Mouse (Mus musculus) ZHBTc4 (cell line): ENCODE results near the gene Farp2.
A peak's percentile ranks its signal among the peaks of the same experiment; 100 is the strongest.
"Not testable (repeated sequence)": the region's sequence is repeated elsewhere in the genome, so short reads cannot be mapped to it uniquely, and the experiment has no call there.

Experiments used
- DNase-seq: peaks from one replicate; pipeline ENCODE4 v3.0.0-alpha.2; 2011; ENCODE audit warnings: low read depth, low spot score

The Farp2 gene

DNA sequence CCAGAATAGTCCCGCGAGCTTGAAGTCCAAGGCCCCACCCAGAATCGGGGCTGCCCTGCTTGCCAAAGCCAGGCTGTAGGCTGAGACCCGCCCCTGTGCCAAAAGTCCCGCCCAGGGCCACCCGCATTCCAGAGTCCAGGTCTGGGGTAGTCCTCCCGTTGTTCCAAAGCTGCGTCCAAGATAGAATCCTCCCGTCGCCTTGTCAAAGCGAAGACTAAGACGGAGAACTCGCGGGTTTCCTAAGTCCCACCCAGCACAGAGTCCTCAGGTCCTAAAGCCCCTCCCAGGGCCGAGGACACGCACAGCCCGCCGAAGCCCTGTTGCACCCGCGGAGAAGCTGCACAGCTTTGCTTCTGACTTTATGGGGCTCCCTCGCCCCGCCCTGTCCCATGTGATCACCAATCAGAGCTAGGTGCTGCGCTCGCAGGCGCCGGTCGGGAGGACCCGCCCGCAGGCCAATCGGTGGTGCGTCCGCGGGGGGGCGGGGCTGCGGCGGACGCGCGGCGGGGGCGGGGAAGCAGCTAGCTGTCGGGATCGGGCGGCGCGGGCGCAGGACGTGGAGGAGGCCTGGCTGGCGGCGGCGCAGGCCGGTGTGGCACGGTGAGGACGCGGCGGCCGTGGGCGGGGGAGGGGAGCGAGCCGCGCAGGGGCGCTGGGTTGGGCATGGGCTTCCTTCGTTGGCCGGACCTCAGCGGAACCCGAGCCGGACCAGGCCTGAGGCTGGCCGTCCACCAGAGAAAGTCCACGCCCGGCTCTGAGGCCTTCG is at the start of gene Farp2:
Gene Farp2, plus strand, starts transcription at position 495 of the 766 bp plus-strand sequence.
- DNase-seq, result peak; percentile 98

DNA sequence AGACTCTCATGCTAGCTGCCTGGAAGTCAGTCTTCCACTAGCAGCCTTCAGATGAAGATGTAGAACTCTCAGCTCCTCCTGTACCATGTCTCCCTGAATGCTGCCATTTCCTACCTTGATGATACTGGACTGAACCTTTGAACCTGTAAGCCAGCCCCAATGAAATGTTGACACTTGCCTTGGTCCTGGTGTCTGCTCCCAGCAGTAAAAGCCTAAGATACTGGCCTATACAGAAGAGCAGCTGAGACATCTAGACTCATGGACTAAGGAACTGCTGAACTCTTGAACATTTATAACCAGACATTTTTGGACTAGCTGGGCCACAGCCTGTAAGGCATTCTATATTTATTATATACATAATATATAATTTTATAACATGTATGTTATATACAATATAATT is 46.8 kb upstream of the Farp2 start:
- no peak for DNase-seq

DNA sequence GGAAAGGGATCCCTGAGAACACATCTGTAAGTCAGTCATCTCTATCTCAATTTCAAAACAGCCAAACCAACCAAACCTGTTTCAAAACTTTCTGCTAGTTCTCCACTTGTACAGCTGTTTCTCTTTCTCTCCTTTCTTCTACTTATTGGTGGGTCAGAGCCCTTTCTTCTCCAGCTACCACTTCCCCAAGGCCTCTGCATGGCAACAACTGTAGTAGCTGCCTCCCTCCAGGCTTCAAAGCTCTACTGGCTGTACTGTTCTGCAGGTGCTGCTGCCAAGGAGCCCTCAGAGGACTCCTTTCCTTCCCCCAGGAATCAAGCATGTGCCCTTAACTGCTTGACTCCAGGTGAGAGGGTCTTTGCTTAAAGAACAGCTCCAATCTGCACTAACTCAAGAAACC is 46.1 kb upstream of the Farp2 start:
- no peak for DNase-seq

DNA sequence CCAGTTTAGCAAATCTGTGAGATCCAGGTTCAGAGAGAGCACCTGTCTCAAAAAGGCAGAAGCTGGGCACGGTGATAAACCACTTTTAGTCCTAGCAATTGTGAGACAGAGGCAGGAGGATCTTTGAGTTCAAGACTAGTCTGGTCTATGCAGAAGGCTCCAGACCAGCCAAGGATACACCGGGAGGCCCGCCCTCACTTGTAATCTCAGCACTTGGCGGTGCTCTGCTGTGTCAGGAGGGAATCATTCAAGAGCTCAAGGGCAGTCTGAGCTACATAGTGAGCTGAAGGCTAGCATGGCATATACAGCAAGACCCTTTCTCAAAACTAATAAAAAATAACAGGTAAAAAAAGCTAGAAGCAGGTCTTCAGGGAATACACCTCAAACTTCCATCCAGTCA is 43.3 kb upstream of the Farp2 start:
- no peak for DNase-seq

DNA sequence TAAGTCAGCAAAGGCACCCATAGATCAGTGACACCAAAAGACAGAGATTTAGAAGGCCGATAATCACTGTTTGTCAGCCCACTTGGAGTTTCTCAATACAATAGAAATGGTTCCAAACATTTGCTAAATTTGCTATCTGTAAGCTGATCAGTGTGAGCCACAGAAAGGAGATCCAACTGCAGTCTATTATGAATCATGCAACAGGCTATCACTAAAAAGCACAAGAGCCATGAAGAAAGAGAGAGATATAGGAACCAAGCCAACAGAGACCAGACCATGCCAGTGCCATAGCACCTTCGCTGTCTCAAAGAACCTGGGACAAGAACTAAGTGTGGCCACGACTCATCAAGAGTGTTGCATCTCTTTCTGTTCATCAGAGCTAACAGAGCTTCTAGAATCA is 36.2 kb upstream of the Farp2 start:
- no peak for DNase-seq

DNA sequence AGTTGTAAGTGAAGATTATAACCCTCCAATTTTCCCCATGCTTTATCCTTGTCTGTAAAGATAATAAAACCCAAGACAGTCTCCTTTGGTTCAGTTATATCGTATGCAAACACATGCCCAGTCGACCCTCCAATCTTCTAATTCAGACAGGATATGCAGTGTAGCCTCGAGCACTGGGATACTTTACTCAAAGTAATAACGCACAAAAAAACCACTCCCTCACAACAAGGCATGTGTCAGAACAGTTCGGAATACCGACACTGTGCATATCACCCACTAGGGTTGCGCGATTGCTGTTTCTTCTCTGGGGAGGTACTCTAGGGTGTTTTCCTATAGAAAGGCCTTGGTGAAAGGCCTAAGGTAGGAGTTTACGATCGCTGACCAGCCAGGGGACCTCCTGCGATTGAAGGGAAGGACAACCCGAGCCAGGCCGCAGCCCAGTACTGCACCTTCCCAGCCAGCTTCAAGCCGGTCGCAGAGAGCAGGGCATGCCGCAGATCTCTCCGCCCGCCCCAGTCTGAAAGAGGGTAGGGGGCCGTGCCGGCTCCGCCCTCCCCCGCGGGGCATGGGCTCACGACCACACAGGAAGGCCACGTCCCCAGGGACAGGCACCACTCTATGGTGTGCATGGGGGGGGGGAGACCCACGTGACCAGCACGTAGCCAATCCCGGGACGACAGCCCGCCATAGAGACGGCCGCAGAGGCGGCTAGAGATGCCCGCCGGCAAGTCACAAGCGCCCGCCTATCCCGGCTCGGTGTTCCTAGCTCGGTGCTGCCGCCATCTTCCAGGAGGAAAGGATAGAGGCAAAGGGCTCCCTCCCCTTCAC is 33.9 kb upstream of the Farp2 start:
- DNase-seq, result peak; percentile 98

DNA sequence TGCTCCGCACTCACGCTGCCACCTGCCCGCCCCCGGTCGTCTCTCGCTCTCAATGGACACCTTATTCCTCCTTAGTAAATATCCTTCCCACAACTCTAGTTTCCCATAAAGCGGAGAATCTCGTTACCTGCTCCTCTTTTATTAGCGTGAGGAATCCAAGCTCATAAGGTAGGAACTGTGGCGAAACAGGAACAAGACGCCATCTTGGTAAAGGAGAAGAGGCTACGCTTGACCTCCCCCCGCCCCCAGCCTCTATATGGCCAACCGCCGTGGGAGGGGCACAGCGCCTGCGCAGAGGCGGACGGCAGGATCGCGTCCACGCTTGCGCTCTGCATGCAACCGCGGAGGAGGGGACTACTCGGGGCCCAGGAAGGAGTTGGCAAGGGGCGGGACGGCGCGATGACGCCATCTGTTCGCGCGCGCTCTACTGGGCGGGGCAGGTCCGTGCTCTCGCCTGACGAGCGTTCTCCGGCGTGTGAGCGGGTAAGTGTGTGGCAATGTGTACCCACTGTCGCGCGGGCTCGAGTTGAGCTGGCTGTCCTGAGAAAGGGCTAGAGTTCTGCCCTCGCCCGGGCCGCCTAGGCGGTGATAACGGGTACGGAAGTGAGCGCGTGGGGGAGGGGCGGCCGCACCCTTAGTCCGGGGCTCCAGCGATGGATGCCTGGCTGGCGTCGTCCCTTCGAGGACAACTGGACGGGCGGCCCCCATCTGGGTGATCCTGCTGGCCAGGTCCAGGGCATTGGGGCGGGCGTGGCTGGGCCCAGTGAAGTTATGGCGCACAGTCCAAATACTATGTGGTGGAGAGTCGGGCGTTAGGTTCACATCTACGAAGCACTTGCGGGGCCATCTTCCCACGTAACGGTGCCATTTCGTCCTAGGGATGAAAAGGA is 33.0 kb upstream of the Farp2 start, which contains the start of gene Hdlbp:
Gene Hdlbp, minus strand, starts transcription at position 230 of the 890 bp plus-strand sequence.
- DNase-seq, result peak; percentile 99

DNA sequence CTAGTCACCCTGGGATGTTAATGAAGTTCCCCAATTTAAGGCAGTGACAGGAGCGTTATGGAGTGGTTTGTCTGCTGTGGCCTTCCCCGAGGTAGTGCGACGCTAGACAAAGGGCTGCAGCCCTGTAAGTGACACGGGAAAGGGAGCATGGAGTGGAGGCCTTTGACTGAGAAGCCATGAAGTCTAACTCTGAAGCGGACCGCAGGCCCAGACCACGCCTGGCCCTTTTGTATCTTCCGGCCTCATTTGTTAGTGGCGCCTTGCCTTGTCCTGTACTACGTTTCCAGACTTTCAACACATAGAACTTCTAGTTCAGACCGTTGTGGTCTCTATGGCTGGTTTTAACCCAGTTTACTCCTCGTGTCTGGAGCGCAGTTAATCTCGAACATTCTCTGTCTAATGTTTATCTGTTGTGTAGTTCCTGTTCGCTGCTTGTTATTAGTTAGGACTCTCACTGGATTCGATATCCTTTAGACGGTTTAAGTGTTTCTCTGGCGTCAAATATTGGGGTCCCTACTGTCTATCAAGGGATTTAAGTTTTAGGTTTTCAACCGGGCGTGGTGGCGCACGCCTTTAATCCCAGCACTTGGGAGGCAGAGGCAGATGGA is 32.3 kb upstream of the Farp2 start:
- peak; percentile 50 for DNase-seq

DNA sequence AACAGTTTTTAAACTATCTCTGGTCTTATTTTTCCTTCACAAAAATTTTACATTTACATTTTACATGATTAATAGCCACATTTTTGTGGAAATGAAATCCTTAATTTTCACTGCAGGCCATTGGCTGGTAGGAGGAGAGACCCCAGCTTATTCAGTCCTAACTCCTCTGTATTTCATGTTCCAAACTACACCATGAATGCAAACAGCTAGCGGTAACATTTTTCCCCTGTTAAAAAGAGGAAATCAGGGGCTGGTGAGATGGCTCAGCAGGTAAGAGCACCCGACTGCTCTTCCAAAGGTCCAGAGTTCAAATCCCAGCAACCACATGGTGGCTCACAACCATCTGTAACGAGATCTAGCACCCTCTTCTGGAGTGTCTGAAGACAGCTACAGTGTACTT is 25.6 kb upstream of the Farp2 start:
- DNase-seq, result not testable (repeated sequence)

DNA sequence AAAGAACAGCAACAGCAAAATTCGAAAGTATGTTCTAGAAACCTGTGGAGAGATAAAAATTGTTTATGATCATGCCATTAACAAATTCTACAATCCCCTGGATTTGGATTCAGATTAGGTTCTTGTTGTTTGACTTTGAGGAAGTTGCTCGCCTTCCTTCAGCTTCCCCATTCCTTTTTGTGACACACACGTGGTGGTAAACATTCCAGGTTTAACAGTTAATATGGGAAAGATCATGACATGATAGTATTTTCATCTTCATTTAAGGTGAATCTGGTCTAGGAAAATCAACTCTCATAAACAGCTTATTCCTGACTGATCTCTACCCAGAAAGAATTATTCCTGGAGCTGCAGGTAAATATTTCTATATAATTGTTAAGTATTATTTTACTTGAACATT is 16.6 kb upstream of the Farp2 start:
- no peak for DNase-seq

DNA sequence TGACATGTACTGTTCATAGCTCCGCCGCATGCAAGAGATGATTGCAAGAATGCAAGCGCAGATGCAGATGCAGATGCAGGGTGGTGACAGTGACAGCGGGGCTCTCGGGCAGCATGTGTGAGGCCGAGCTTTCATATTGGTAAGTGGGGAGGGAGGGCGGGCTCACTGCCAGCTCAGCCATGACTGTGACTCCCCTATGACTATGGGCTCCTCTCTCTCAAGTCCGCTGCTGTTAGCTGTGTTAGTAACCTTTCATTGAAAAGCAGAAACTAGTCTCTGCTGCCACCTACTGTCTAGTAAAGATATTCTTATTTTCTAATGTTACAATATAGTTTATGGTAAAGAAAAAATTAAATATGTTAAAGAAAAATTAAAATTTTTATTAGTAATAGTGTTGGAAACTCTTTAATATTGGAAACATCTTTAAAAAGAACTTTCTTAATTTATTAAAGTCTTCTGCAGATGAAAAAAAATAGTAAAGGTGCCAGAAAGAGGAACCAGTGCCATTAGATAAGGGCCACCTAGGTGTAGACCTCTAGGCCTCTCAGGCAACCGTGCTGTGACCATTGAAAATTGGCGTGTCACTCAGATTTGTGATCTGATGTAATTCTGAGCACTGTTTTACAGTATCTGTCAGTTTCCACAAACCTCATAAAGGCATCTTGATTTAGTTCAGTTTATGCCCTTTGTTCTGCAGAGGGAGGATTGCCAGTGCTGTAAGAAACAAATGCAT is 4.8 kb upstream of the Farp2 start:
- DNase-seq, result peak; percentile 57

DNA sequence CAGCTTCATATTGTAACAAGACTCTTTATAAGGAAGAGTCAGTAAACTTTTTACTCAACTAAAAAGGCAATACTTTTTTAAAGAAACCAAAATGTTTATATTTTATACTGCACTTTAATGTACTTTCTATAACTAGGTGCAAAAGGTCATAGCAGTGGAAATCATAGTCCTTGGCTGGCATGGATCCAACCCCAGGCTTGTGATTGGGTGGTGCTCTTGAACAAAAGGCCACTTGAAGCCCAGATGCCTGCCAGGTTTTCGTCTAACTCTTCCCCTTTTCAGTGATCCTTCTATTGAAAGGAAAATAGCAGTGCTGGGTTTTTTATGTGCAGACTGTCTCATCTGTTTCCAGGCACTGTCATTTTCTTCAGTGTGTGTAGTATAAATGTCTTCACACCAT is 3.3 kb upstream of the Farp2 start:
- DNase-seq, result not testable (repeated sequence)

DNA sequence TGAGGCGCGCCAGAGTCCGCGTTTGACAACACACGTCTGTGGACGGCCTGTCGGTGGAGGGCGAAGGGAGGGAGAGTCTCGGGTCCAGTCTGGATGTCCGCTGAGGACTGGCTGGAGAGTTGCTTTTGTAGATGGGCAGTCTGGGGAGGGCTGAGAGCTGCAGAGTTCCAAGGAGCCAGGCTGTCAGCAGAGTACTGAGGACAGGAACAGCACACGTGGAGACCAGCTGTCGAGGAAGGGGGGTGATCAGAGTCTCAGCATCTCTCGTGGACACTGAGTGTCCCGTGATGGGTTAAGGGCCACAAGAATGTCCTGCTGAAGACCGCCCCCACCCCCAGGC is 442 bp downstream of the Farp2 start:
- peak; percentile 9 for DNase-seq

DNA sequence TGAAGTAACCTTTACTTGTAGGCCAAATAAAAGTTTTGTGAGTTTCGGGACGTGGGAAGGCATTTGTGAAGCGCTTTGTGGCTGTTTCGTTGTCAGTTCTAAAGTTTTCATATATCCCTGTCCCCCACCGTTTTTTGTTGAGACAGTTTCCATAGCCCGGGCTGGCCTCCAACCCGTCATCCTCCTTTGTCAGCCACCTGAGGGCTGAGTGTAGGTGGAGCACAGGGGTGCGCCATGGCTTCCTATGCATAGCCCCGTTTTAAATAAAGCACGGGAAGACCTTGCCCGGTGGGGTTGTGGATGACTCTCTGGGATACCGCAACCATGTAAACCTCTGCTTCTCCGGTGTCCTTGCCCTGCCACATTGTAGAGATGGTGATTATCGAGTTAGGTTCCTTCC is 1.3 kb downstream of the Farp2 start:
- DNase-seq, result no peak

DNA sequence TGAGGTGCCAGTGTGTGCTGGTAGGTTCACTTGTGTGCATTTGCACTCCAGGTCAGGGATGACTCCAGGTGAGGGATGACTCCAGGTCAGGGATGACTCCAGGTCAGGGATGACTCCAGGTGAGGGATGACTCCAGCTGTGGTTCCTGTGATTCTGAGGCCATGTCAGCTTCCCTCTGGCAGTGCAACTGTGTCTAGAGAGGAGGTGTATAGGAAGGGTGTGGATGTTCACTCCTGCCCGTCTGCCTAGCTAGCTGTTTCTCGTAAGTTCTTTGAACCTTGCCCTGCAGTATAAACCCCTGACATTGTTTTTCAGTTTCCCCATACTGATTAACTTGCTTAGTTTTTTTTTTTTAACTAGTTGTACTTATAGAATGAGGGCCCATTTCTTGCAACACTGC is 9.6 kb downstream of the Farp2 start:
- DNase-seq, result no peak

DNA sequence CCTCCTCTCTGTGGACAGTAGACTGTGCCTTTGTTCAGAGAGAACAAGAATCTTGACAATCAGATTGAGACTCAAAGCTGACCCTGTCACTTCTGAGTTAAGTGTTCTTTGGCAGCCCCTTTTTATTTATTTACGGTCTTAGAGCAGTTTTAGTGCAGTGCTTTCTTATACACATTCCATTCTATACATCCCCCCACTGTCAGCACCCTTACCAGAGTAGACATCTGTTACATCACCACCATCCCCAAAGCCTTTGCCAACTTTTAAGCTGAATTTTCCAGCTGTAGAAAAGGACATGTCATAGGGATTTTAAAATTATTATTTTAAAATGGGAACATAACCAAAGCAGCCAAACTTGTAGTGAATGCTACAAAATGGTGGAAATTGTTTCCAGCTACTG is 10.4 kb downstream of the Farp2 start:
- DNase-seq, result no peak

DNA sequence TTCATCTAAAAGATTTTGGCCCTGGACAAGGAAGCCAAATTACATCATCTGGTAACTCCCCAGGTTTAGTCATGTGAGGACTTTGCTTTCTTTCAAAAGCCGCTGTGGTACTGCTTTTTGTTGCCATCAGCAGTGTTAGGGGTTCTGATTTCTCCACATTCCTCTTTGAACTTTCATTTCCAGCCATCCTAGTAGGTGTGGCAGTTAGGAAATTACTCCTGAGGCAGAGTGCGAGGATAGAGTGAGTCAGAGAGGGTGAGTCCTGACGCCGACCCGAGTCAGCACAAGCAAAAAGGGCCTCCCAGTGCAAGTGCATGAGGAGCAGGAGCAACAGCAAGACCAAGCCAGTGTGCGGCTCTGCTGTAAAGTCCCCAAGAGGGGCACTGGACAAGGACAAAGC is 17.9 kb downstream of the Farp2 start:
- no peak for DNase-seq

DNA sequence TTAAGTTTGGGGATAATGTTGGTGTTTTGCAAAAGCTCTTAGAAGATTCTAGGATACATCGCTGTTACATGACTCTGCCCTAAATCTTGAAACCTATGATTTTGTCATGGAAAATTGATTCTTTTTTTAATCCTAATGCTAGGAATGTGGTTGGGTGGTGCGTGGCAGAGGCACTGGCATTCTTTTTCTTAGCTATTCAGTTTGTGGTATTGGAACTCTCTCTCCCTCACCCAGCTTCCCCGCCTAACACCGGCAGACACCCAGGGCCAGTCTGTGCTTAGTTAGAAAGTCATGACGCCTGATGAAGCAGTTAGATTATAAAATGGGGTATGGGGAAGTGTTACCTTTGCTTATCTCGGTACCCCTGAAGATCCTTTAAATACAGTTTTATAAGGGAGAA is 25.3 kb downstream of the Farp2 start:
- no peak for DNase-seq

DNA sequence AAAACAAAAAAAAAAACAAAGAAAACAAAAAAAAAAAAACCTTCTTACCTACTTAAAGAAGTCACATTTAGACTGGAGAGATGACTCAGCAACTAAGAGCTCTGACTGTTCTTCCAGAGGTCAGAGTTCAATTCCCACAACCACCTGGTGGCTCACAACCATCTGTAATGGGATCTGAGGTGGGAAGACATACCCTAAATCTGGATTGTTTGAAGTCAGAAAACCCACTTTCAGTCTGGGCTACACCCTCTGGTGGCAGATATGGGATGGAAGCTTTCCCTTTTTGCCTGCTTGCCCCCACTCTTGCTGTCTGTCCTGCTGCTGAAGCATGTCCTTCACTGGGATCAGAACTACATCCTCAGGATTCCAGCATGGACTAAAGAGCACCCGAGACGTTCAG is 31.3 kb downstream of the Farp2 start:
- peak; percentile 32 for DNase-seq

DNA sequence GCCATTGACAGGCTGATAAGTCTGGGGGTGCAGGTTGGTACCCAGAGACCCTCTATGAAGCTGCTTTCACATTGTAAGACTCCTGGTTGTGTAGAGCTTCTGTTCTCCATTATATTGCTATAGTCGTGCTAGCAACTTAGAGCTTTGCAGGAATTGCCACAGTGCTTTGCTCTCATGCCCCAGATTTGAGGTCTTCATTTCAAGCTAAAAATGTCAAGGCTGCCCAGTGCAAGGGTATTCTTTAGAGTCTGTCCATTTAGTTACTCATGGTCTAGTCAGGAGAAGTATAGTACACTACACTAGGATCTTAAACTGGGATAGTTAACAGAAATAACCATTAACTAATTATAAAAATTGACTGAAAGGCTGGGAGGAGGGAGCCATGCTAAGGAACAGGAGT is 35.4 kb downstream of the Farp2 start:
- DNase-seq, result no peak

DNA sequence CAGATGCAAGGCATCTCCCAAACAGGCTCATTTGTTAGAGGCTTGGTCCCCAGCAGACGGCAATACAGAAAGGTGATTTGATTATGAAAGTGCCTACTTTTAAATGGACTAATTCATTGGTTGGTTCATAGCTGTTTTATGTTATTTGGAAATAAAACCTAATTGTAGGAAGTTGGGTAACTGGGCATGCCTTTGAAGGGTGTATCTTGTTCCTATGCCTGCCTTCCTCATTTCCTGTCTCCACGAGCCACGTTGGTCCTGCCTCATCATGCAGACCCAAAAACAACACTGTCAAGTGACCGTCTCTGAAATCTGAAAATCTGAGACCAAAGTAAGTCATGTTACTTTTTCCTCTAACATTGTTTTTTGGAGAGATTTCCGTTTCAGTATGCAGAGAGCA is 39.5 kb downstream of the Farp2 start:
- no peak for DNase-seq
